Mouse (Mus musculus) regulatory T cell (primary cell): ENCODE data around the gene Itga9.

Experiments used
- in situ Hi-C: fragments of 300-600 bp; cut with MboI, MseI; formaldehyde crosslinking; loops from one replicate; pipeline ENCODE4 v1.15.1; 2025; ENCODE audit warnings: high pct_unique_total_duplicates

Itga9 gene

DNA sequence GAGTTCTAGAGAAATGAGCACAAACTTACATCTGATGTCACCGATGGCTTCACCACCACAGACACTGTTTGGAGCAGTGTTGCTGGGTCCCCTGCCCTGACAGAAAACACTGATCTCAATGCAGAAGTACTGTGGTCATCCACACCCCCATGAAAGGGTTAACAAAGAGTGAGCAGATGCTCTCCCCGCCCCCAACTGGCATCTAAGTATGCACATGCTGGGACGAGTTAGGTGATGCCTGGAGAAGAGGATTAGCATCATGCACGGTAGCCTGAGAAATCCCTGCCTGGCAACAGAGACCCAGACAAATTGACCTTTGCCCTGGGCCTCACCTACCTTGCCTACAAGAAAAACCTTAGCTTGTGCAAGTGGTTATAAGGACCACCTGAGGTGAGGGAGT lies 162.1 kb downstream of the Itga9 start:
- in situ Hi-C loops, result no loop called here

GRCm38 (mm10) chr9:118770366-118770765 lies 163.9 kb downstream of the Itga9 start:
- in situ Hi-C loops, result no loop called here

DNA sequence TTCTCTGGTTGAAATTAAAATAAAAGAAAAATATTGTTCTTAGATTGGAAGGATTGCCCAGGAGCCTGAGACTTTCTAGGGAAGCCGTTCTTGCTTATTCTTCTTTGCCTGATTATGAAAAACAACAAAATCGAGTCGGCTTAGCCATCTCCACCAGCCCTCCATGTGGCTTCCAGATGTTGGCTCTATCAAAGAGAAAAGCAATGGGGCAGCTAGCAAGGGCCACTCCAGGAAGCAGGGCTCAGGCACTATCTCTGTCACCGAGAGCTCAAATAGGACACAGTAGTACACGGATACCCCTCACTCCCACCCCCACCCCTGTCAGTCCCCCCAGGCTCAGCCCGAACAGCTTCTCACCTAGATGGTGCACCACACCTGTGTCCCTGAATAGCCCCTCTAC lies 168.2 kb downstream of the Itga9 start:
- in situ Hi-C loops, result no loop called here

DNA sequence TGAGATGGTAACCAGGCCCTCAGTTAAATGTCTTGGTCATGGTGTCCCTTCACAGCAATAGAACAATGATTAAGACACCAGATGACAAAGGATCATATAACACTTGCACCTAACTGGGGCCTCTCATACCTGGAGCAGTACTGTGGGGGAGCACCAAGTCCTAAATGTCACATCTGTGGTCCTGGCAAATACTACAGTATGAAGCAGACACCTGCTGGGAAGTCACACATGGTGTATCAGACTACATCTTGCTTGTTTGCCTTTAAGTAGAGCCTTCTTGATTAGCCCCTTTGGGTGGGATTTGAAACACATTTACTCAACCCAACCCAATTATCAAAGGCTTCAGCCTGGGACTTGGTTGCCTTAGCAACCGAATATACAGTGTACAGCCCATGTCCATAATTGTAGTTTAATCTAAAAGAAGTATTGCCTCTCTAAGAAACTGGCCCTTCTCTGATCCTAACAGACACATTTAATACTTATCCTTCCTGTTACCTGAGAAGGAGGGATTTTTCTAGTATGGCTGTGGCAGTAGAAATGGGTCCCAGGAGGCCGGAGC lies 170.5 kb downstream of the Itga9 start:
- in situ Hi-C loops, result no loop called here

- in situ Hi-C loops, result no loop called here
Observed at GRCm38 (mm10) chr9:118778596-118778995, 172.1 kb downstream of the Itga9 start.

DNA sequence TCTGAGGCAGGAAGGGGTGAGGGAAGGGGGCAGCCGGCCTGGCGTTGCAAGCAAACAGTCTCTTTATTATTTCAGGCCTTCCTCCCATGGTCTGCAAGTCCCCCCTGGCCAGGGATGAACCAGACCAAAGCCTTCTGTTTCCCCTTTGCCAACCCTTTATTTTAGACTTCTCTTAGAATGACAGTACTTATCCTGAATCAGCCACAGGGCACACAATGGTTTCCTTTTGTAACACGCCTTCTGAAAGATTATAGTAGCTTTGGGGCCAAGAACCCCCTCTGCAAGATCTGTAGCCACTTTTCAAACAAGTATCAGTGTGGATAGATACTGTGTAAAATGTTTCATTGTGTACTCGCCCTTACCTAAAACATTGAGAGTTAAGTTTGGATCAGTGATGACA lies 178.1 kb downstream of the Itga9 start:
- in situ Hi-C loops, result no loop called here

- in situ Hi-C loops, result no loop called here
Observed at GRCm38 (mm10) chr9:118785816-118786215, 179.3 kb downstream of the Itga9 start.

- in situ Hi-C loops, result no loop called here
Observed at GRCm38 (mm10) chr9:118788869-118789281, 182.4 kb downstream of the Itga9 start.

- in situ Hi-C loops, result no loop called here
Observed at GRCm38 (mm10) chr9:118791231-118791630, 184.7 kb downstream of the Itga9 start.

DNA sequence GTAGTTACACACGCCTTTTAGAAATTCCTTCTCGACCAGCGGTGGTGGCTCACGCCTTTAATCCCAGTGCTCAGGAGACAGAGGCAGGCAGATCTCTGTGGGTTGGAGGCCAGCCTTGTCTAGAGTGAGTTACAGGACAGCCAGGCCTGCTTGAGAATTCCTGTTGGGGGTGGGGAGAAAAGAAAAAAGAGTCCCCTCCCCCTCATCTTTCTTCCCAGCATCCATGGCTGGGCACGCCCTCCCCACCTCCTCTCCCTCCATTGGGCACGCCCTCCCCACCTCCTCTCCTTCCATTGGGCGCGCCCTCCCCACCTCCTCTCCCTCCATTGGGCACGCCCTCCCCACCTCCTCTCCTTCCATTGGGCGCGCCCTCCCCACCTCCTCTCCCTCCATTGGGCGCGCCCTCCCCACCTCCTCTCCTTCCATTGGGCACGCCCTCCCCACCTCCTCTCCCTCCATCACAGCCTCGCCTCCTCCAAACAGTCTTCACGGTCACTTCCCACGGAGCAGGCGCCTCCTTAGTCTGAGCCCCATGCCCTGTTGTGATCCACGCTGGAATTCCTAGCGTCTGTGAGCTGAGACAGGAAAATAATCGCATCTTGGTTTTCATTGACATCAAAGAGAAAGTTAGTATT lies 186.8 kb downstream of the Itga9 start:
- in situ Hi-C loops, result no loop called here

DNA sequence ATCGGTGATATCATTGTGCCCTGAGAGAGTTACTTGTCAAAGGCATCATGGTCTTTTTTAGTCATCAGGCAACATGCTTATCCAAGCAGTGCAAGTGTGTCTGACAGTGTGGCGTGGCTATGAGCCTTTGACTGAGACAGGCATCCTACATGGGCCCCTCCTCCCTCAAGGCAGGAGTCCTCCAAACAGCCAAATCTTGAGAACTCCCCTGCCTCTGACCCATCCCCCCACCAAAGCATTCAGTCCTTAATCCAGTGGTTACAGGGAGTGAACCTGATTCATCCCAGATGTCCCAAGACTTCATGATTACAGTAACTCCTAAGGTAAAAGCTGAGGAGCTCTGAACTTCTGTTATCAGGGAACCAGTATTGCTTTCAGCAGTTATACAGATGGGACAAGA lies 188.2 kb downstream of the Itga9 start:
- in situ Hi-C loops, result no loop called here

DNA sequence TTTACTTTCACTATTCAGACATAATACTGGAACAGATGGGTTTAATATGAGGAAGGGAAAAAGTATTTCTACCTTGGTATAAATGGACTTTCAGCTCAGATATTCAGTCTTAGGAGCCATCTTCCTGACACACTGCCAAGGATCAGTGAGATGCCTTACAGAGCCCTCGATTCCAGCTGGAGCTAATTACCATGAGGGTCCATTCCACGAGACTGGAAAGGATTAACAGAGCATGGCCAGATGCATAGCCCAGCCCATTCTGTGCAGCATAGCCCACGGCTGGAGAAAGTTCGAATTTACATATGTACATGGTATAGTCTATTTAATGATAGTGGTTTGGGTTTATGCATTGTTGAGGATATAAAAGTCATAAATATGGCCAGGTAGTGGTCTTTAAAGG lies 188.8 kb downstream of the Itga9 start:
- in situ Hi-C loops, result no loop called here

- in situ Hi-C loops, result no loop called here
Observed at GRCm38 (mm10) chr9:118799105-118799504, 192.6 kb downstream of the Itga9 start.

DNA sequence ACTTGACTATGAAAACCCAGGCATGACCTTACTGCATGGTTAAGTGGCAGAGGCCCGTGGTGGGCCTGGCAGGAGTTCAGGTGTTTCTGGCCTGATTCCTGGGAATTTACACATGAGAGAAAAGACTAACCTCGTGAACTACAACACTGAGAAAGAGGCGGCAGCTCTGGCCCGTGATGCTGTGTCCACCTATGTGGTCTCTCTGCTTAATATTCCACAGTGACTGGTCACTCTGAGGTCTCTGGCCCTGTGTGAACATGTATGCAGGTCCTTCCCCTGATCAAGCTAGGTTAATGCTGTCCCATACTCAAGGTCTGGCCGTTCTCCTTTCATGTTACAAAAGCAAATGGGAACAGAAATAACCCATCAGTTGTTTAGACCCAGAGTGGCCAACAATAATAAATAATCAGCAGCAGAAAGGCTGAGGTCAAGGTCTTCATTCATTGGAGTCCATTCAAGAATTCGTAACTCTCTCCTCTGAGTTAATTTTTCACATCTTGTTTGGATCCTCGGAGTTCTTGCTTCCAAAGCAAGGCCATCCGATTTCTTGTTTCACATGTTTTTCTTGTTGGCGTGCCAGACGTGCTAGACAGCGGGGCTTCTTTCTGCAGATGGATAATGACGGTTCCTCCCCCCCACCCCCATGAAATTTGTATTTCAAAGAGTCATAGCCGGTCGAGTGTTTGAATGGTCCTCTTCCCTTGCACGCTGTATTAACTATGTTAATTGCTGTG lies 194.9 kb downstream of the Itga9 start:
- in situ Hi-C loops, result no loop called here

DNA sequence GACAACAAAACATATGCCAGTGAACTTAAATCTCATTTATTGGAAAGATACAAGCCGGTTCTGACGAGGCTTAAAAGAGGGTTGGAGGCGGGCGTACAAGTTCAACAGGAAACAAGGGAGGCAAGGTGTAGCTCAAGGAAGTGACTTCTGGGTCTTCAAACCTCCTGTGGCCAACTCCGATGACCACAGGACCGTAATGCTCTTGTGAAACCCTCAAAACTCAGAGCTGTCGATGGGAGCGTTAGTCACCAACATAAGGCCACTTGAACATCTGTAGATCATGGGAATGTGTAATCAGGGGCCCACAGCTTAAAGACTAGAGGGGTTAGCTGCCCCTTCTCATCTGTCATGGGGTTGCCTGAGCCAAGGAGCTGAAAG lies 195.4 kb downstream of the Itga9 start:
- in situ Hi-C loops, result no loop called here

DNA sequence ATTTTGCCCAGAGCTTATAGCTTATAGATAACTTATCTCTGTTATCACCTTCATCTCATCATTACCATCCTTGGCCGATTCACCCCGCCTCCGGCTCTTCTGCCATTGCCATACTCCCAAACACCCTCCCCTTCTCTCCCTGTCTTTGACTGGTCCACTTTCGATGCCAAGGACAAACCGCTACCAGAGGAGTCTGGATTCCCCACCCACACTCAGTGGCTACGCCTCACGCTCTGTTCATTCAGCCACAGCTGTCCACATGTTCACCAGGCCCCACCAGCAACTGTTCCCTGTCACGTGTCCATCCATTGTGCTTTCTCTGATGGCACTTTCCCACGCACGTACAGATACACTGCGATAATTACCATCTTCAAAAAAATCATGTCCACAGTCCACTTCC lies 195.9 kb downstream of the Itga9 start:
- in situ Hi-C loops, result no loop called here

- in situ Hi-C loops, result no loop called here
Observed at GRCm38 (mm10) chr9:118805740-118806139, 199.2 kb downstream of the Itga9 start.

GRCm38 (mm10) chr9:118807669-118808068 lies 201.2 kb downstream of the Itga9 start:
- in situ Hi-C loops, result no loop called here

- in situ Hi-C loops, result no loop called here
Observed at GRCm38 (mm10) chr9:118812221-118812620, 205.7 kb downstream of the Itga9 start.

GRCm38 (mm10) chr9:118813492-118813891 lies 207.0 kb downstream of the Itga9 start:
- in situ Hi-C loops, result no loop called here

GRCm38 (mm10) chr9:118814056-118814455 lies 207.6 kb downstream of the Itga9 start:
- in situ Hi-C loops, result no loop called here

GRCm38 (mm10) chr9:118814461-118814860 lies 208.0 kb downstream of the Itga9 start:
- in situ Hi-C loops, result no loop called here

GRCm38 (mm10) chr9:118815543-118815942 lies 209.1 kb downstream of the Itga9 start:
- in situ Hi-C loops, result no loop called here
